Mouse (Mus musculus) bone marrow, adult 2 months (tissue): ENCODE results near the gene Olfr412.

Experiments
- CTCF ChIP-seq: fragments of 200-500 bp; IDR thresholded peaks from 2 replicates; pipeline ENCODE4 v1.5.1; 2011; ENCODE audit warnings: low read length, control low read depth; ENCODE audit not compliant: control insufficient read depth, insufficient read depth
- POLR2A ChIP-seq: fragments of 200-500 bp; IDR thresholded peaks from 2 replicates; pipeline ENCODE4 v1.6.1; 2011; ENCODE audit warnings: low read depth, mild to moderate bottlenecking, control low read depth, low read length, borderline replicate concordance; ENCODE audit not compliant: control insufficient read depth

DNA sequence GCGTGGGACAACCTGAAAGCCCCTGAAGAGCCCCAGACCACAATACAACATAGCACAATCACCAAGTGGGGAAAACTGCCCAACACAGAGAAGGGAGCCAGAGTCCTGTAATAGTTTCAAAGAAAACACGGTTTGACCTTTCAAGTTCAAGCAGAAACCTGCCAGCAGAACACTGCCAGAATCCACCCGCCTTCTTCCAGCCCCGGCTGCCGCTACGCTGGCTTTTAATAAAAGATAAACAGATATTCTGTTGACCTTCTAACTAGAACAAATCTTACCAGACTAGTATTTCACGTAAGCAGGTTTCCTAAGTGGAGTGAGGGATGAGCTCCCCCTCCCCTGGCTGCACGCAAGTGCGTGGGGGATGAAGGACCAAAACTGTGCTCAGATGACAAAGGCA lies 23.8 kb downstream of the Olfr412 start:
- no peak for TF ChIP-seq POLR2A
- TF ChIP-seq CTCF, result no peak
